Mouse (Mus musculus): ENCODE results near the gene Nr2e1.

DNA sequence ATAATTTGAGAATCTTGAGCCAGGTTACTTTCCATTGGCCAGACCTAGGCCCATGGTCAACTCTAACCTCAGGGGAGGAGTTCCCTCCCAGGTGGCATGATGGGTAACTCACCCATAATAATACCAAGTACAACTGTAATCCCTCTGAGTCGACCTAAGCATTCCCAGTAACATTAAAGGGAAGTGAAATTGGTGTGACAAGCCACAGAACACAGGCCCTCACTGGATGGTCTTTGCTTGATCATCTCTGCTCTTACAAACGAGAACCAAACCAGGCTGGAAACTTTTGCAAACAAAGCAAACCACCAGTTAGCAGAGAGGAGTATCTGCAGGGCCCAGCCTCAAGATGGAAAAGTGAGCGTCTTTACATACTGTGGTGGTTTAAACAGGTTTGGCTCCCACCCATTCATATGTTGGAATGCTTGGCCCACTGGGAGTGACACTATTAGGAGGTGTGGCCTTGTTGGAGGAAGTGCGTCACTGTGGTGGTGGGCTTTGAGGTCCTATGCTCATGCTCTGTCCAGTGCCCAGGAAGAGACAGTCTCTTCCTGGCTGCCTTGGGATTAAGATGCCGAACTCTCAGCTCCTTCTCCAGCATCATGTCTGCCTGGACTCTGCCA lies 23.7 kb downstream of the Nr2e1 start:
- TF ChIP-seq CTCF (IDR thresholded peaks at IDR 0.05; ENCODE audit: borderline replicate concordance, extremely low read depth, insufficient read depth, insufficient read length) (no peak), POLR2A (IDR thresholded peaks at IDR 0.05; ENCODE audit: borderline replicate concordance, extremely low read depth, insufficient read depth, insufficient read length, poor library complexity, severe bottlenecking) (no peak)

Data from brain, embryonic 14.5 days (tissue).